Mouse (Mus musculus) heart, embryonic 15.5 days (tissue): Measurements from ENCODE around the gene Nr2c2ap. TPM values are rescaled to one million over a fixed set of nuclear protein-coding genes. Genes with fewer than 3 reads are reported as not detected.

Experiments used
- ATAC-seq: fragments of 200-750 bp; cut with Nextera tagmentation; replicated peaks from 2 replicates; pipeline ENCODE4 v1.8.0; 2017; ENCODE audit warnings: low read depth, moderate TSS enrichment; ENCODE audit not compliant: insufficient number of reproducible peaks, insufficient read depth, low FRiP score
- H3K27ac ChIP-seq: fragments of 300-500 bp; sonication (generic); 2 replicates; pipeline ENCODE4 v1.5.1; 2015; ENCODE audit warnings: mild to moderate bottlenecking, inconsistent platforms
- H3K27me3 ChIP-seq: fragments of 300-500 bp; sonication (generic); 2 replicates; pipeline ENCODE4 v1.6.1; 2015; ENCODE audit warnings: inconsistent platforms
- H3K36me3 ChIP-seq: fragments of 300-500 bp; sonication (generic); 2 replicates; pipeline ENCODE4 v1.6.1; 2015; ENCODE audit warnings: mild to moderate bottlenecking, inconsistent platforms
- H3K4me1 ChIP-seq: fragments of 300-500 bp; sonication (generic); replicated peaks from 2 replicates; pipeline ENCODE4 v1.6.1; 2015; ENCODE audit warnings: inconsistent platforms
- H3K4me2 ChIP-seq: fragments of 300-500 bp; sonication (generic); 2 replicates; pipeline ENCODE4 v1.6.1; 2015; ENCODE audit warnings: inconsistent platforms, mild to moderate bottlenecking, moderate library complexity
- H3K4me3 ChIP-seq: fragments of 300-500 bp; sonication (generic); 2 replicates; pipeline ENCODE4 v1.5.1; 2015; ENCODE audit warnings: mild to moderate bottlenecking, inconsistent platforms
- H3K9ac ChIP-seq: fragments of 300-500 bp; sonication (generic); 2 replicates; pipeline ENCODE4 v1.6.1; 2015; ENCODE audit warnings: mild to moderate bottlenecking, inconsistent platforms
- H3K9me3 ChIP-seq: fragments of 300-500 bp; sonication (generic); replicated peaks from 2 replicates; pipeline ENCODE4 v1.6.1; 2016; ENCODE audit warnings: inconsistent platforms
- WGBS: fragments of 180-500 bp; shearing (Covaris S2); methylation state at CpG from one replicate; pipeline ENCODE4 v1.1.7; 2015; ENCODE audit warnings: mixed read lengths; 5-methylcytosine and 5-hydroxymethylcytosine counted together
- polyA plus RNA-seq: library from polyadenylated mRNA; unstranded; fragments of >200 nt; fragmentation: Nextera tagmentation; extraction: Ambion mirVana; gene quantifications from 2 replicates; pipeline ENCODE4 v1.2.1, GENCODE M21; 2015

Gene Nr2c2ap
- polyA plus RNA-seq, 1 experiment from 2014 or later, result 29.5 TPM

DNA sequence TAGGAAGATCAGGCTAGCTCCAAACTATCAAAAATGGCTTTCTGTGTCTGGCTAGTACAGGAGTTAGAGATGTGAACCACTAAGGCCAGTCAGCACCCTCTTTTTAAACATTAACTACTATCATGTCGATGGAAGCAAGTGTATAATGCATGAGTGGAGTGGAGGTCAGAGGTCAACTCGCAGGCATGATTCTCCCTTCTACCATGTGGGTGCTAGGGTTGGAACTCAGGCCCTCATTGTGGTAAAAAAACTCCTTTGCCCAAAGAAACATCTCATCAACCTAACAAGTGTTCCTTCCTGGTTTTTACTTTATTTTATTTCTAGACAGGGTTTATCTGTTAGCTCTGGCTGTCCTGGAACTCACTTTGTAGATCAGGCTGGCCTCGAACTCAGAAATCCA, 39.6 kb downstream of the Nr2c2ap start:
- peaks cover 15% of the 10 kb centered on the region for H3K27me3 ChIP-seq
- no peaks in the 10 kb centered on the region for H3K36me3 ChIP-seq
- peaks cover 28% of the 10 kb centered on the region for H3K4me1 ChIP-seq
- ATAC-seq, result no peak
- no peak overlapping the region for H3K9ac ChIP-seq
- 74% methylated on average over 3 of the region's 3 CpGs for WGBS
- H3K4me3 ChIP-seq, result no peak overlapping the region
- no peaks in the 10 kb centered on the region for H3K9me3 ChIP-seq
- H3K27ac ChIP-seq, result no peak overlapping the region
- H3K4me2 ChIP-seq, result no peak overlapping the region

DNA sequence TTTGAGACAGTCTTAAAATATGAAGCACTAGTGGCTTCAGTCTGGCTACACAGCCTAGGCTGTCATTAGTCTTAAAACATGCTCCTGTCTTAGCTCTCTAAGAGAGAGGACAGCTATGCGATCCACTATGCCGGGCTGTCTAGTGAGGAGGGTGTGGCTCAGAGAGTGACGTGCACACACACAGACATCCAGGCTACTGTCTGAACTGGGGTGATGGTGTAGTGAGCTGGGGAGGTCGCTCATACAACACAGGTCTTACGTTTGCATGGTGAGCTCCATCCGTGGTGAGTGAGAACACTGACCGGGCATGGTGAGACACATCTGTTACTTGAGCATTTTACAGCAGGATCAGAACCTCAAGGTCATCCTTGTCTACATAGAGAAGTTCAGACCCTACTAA, 40.1 kb downstream of the Nr2c2ap start:
- Histone ChIP-seq H3K27me3 (peaks cover 10% of the 10 kb centered on the region), H3K4me2 (no peak overlapping the region), H3K4me3 (no peak overlapping the region), H3K9me3 (no peaks in the 10 kb centered on the region), H3K36me3 (no peaks in the 10 kb centered on the region), H3K4me1 (peaks cover 26% of the 10 kb centered on the region), H3K9ac (no peak overlapping the region), H3K27ac (no peak overlapping the region)
- 85% methylated on average over 7 of the region's 7 CpGs for WGBS
- ATAC-seq, result no peak

DNA sequence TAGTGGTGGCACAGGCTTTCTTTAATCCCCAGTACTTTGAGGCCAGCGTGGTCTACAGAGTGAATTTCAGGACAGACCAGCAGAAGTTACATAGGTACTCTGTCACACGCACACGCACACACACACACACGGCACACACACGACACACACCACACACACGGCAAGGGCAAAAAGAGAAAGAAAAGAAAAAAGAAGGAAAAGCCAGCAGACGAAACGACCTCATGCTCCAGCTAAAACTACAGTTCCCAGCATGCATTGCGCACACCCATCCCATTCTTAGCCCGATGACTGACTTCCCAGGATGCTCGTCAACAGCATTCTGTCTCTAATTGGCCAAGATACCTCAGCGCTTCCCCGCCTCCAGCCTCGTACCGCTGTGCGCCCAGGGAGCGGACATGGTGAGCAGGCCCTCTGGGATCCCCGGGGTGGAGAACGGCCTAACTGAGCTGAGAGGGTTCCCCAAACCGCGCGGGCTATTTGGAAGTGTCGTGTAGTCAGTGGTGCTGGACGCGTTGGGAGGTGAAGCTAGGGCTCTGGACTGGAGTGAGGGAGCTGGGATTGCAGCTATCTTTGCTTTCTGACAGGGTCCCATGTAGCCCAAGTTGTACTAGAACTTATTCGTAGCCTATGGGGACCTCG, 41.0 kb downstream of the Nr2c2ap start, which contains the start of gene Tmem161a:
Gene Tmem161a, plus strand, starts transcription at position 314 of the 639 bp plus-strand sequence.
- H3K4me3 ChIP-seq, result peak within 1 kb of the TSS; percentile 66
- H3K4me1 ChIP-seq, result peaks cover 19% of the 10 kb centered on the region
- WGBS, result 2% methylated on average over 27 of the region's 27 CpGs
- peak; percentile 94 for ATAC-seq
- H3K4me2 ChIP-seq, result peak within 1 kb of the TSS; percentile 60
- peaks cover 3% of the 10 kb centered on the region for H3K27me3 ChIP-seq
- H3K27ac ChIP-seq, result peak within 1 kb of the TSS; percentile 69
- peak within 1 kb of the TSS; percentile 69 for H3K9ac ChIP-seq
- no peaks in the 10 kb centered on the region for H3K9me3 ChIP-seq
- peaks cover 5% of the 10 kb centered on the region; the same call in 1 of the 2 replicates for H3K36me3 ChIP-seq

DNA sequence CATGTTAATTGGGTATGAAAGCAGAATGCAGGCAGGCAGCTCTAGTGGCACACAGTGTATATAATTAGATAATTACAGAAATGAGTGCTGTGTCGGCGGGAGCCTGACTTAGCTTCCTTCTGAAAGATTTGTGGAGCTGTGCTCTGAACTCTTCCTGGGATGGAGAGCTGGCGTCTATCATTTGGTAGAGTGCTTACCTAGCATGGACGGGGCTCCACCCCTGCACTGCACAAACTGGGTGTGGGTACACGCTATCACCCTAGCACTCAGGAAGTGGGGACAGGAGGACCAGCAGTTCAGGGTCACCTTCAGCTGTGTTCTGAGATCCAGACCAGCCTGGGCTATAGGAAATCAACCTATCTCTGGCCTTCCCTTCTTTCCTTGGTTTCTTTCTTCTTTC, 42.2 kb downstream of the Nr2c2ap start:
- Histone ChIP-seq H3K27ac (peak overlapping the region; percentile 60; the same call in 1 of the 2 replicates), H3K4me2 (peak overlapping the region; percentile 60), H3K9ac (no peak overlapping the region), H3K27me3 (no peaks in the 10 kb centered on the region), H3K4me1 (peaks cover 19% of the 10 kb centered on the region), H3K4me3 (no peak overlapping the region), H3K9me3 (no peaks in the 10 kb centered on the region), H3K36me3 (peaks cover 9% of the 10 kb centered on the region; the same call in 1 of the 2 replicates)
- ATAC-seq, result no peak
- 68% methylated on average over 5 of the region's 5 CpGs for WGBS

DNA sequence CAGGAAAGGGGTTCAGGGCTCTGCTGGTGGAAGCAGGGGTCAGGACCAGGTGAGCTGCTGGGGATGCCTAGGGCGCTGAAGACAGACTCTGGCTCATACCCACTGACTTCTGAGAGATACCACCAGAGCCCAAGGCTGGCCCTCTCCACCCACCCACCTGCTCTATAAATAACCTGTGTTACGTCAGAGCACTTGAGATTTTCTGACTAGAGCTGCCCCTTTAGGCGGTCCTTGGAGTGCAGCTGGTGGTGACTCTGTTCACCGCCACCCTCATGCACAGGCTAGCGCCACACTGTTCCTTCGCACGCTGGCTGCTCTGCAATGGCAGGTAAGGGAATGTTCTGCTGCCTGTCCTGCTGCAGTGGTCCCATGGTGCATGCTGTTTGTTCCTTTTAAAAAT, 42.9 kb downstream of the Nr2c2ap start:
- peak overlapping the region; percentile 60 for H3K27ac ChIP-seq
- peak overlapping the region; percentile 6 for H3K4me3 ChIP-seq
- ATAC-seq, result peak; percentile 65

DNA sequence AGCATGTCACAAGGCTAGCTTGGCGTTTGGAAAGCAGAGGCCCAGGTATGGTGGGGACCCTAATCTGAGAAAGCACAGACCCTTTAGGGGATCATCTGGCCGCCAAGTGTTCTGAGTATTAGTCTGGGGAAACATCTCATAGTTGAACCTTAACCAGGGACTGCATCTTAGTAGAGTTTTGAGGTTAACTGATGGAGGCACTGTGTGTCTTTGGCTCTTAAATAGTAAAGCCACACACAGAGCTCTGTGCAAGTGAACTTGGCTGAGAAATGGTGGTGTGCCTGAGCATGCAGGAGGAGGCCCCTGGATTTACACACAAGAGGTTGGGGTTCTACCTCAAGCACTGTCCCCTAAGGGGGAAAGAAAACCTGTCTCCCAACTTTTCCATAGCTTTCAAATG, 47.1 kb downstream of the Nr2c2ap start:
- WGBS, result 84% methylated on average over 2 of the region's 2 CpGs

More for the DNA sequence above, 42.9 kb downstream of the Nr2c2ap start:
- Histone ChIP-seq H3K4me2 (peak overlapping the region; percentile 44), H3K36me3 (peaks cover 12% of the 10 kb centered on the region; the same call in 1 of the 2 replicates), H3K4me1 (peaks cover 19% of the 10 kb centered on the region), H3K9me3 (no peaks in the 10 kb centered on the region), H3K9ac (peak overlapping the region; percentile 30; the same call in 1 of the 2 replicates), H3K27me3 (no peaks in the 10 kb centered on the region)
- 48% methylated on average over 7 of the region's 7 CpGs for WGBS

DNA sequence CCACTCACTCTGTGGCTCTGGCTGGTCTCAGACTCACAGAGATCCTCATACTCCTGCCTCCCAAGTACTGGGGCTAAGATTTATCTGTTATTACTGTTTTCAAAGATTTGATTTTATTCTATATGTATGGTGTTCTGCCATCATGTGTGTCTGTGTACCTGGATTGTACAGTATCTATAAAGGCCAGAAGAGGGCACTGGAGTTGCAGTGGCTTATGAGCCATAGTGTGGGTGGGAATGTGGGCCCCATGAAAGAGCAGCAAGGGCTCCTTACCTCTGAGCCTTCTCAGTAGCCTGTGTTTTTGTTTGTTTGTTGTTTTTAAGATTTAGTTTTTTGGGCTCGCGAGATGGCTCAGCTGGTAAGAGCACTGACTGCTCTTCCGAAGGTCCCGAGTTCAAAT, 47.9 kb downstream of the Nr2c2ap start:
- Histone ChIP-seq H3K4me3 (no peak overlapping the region), H3K4me1 (peaks cover 6% of the 10 kb centered on the region), H3K36me3 (peaks cover 46% of the 10 kb centered on the region), H3K27ac (no peak overlapping the region), H3K4me2 (no peak overlapping the region), H3K9ac (no peak overlapping the region), H3K27me3 (no peaks in the 10 kb centered on the region), H3K9me3 (no peaks in the 10 kb centered on the region)
- no peak for ATAC-seq
- 97% methylated on average over 4 of the region's 4 CpGs for WGBS

More for the DNA sequence above, 47.1 kb downstream of the Nr2c2ap start:
- Histone ChIP-seq H3K4me3 (no peak overlapping the region), H3K27ac (no peak overlapping the region), H3K9ac (no peak overlapping the region), H3K9me3 (no peaks in the 10 kb centered on the region), H3K4me2 (no peak overlapping the region), H3K27me3 (no peaks in the 10 kb centered on the region), H3K4me1 (peaks cover 14% of the 10 kb centered on the region), H3K36me3 (peaks cover 44% of the 10 kb centered on the region)
- ATAC-seq, result no peak

DNA sequence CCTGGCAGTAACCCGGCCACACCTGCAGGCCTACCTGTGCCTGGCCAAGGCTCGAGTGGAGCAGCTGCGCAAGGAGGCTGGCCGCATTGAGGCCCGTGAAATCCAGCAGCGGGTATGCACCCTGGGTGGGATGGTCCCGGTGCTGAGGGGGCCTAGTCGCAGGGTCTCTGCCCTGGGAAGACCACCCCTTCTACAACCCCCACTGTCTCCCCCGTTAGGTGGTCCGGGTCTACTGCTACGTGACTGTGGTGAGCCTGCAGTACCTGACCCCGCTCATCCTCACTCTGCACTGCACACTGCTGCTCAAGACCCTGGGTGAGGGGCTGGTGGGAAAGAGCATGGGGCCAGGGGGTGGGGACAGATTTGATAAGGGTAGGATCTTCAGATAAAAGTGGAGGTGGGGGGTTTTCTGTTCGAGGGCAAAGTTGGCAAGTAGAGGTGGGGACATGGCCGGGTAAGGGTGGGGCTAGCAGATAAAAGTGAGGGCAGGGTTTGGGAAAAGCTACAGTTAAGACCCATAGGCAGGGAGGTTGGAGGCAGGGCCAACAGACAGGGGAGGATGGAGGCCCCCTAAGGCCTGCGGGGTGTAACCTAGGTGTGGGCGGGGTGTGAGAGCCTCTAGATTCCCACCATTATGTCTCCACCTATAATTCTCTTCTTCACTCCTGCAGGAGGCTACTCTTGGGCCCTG, 50.2 kb downstream of the Nr2c2ap start:
- WGBS, result 74% methylated on average over 16 of the region's 16 CpGs

DNA sequence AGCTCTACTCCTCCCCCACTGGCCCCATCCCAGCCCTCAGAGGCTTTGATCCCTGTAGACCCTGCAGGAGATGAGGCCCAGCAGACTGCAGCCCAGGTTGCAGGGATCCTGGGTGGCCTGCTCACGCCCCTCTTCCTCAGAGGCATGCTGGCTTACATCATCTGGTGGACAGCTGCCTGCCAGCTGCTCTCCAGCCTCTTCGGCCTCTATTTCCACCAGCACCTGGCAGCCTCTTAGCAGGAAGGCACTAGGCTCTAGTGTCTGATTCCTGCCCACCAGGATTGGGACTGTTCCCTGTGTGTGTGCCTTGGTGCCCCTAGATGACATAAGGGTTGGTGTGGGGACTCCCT, 50.7 kb downstream of the Nr2c2ap start:
- no peak overlapping the region for H3K4me3 ChIP-seq
- H3K27me3 ChIP-seq, result no peaks in the 10 kb centered on the region
- ATAC-seq, result no peak
- H3K4me2 ChIP-seq, result no peak overlapping the region
- H3K27ac ChIP-seq, result no peak overlapping the region
- no peaks in the 10 kb centered on the region for H3K4me1 ChIP-seq
- no peaks in the 10 kb centered on the region for H3K9me3 ChIP-seq
- 29% methylated on average over 2 of the region's 2 CpGs for WGBS
- H3K9ac ChIP-seq, result no peak overlapping the region
- peaks cover 44% of the 10 kb centered on the region for H3K36me3 ChIP-seq

More for the DNA sequence above, 50.2 kb downstream of the Nr2c2ap start:
- Histone ChIP-seq H3K27ac (no peak overlapping the region), H3K9me3 (no peaks in the 10 kb centered on the region), H3K4me2 (no peak overlapping the region), H3K36me3 (peaks cover 46% of the 10 kb centered on the region), H3K9ac (no peak overlapping the region), H3K4me1 (no peaks in the 10 kb centered on the region), H3K27me3 (no peaks in the 10 kb centered on the region), H3K4me3 (no peak overlapping the region)
- ATAC-seq, result no peak

DNA sequence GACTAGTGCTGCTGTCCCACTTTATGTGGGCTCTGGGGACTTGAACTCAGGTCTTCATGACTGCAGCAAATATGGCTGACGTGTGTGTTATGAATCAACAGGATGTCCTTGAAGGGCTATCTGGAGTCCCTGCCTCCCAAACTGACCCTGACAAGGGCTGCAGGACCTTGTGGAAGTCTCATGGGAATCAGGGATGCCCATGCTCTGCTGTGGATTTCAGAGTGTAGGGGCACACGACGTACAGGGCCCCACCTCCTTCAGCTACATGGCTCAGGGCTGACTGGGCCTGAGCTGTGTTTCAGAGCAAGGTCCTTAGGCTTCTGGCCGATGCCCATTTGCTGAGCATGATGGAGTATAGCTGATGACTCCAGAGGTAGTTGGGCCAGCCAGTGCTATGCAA, 52.1 kb downstream of the Nr2c2ap start:
- H3K27ac ChIP-seq, result no peak overlapping the region
- no peaks in the 10 kb centered on the region for H3K27me3 ChIP-seq
- no peak overlapping the region for H3K9ac ChIP-seq
- 82% methylated on average over 4 of the region's 4 CpGs for WGBS
- no peak overlapping the region for H3K4me2 ChIP-seq
- no peaks in the 10 kb centered on the region for H3K9me3 ChIP-seq
- no peak for ATAC-seq
- no peak overlapping the region for H3K4me3 ChIP-seq
- H3K36me3 ChIP-seq, result peaks cover 47% of the 10 kb centered on the region
- no peaks in the 10 kb centered on the region for H3K4me1 ChIP-seq
